Mouse (Mus musculus): ENCODE data around the gene Epha10. TPM values are rescaled to one million over a fixed set of nuclear protein-coding genes. Genes with fewer than 3 reads are reported as not detected.

Gene Epha10
- polyA plus RNA-seq, 1 experiment from 2014 or later: not detected

DNA sequence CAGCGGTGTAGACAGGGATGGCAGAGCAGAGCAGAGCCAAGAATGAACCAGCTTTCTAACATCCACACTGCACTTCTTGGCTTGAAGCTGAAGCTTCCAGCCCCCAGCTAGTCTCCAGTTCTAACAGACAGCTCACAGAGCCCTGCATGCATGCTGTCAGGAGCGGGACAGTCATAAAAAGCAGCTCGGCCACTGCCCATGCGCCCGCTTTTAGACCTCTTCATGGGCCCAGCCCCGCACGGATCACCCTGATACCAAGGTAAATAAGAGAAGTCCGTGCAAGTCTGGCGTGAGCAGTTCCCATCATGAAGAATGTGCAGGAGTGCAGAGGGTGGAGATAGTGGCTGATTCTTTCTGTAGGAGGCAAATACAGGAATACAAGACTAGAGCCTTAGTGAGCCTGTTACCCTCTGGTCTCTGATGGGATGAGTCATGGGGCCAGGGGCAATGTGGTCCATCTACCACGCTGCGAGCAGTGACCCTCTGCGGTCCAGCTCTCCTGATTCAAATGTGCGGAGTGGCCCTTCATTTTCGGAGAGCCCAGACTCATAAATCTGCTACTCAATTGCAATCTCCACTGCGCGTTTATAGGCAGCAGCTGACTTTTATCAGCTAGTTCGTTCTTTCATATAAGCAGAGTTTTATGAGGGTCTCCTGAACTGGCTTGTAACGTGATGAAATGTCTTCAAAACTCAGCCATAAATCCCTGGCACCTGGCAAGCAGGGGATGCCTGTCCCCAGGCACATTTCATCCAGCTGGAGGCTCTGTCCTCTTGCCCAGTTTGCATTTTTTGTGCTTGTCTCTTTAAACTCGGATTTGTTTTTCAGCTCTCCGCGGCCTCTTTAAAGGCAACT is 69.7 kb downstream of the Epha10 start:
- Histone ChIP-seq H3K9me3 (replicated peaks) (no peaks in the 10 kb centered on the region), H3K4me3 (replicated peaks) (no peak overlapping the region), H3K27ac (no peak overlapping the region), H3K27me3 (0 out of 2 replicates have a peak, but pooled peaks cover 3% of the 10 kb centered on the region), H3K4me2 (no peak overlapping the region), H3K9ac (no peak overlapping the region), H3K4me1 (replicated peaks) (no peaks in the 10 kb centered on the region), H3K36me3 (no peaks in the 10 kb centered on the region)
- DNase-seq: no peak
- WGBS (ENCODE audit: insufficient replicate concordance): 74% methylated on average over 21 of the region's 21 CpGs
- no peak for ATAC-seq (ENCODE audit: low read depth)

DNA sequence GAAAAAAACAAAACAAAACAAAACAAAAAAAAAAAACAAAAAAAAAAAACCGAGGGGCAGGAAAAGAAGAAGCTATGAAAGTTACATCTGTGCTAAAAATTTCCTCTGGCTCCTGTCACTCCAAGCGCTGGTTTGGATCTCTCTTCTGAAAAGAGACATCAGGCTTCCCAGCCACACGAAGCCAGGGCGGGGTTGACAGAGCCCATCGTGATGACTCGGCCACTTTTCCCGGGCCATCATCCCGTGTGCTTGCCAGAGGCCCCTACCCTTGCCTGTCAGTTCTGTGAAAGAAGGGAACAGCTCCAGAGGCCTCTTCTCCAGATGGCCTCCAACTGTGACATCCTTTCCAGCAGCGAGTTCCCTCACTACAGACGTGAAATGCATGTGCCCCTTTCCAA is 70.3 kb downstream of the Epha10 start:
- H3K4me2 ChIP-seq: no peak overlapping the region
- no peak for DNase-seq
- no peak overlapping the region for H3K27ac ChIP-seq
- no peak overlapping the region for H3K4me3 ChIP-seq (replicated peaks)
- no peak for ATAC-seq (ENCODE audit: low read depth)
- 28% methylated on average over 10 of the region's 10 CpGs for WGBS (ENCODE audit: insufficient replicate concordance)
- no peak overlapping the region for H3K9ac ChIP-seq
- H3K9me3 ChIP-seq (replicated peaks): no peaks in the 10 kb centered on the region
- H3K4me1 ChIP-seq (replicated peaks): no peaks in the 10 kb centered on the region
- H3K36me3 ChIP-seq: no peaks in the 10 kb centered on the region
- 0 out of 2 replicates have a peak, but pooled peaks cover 3% of the 10 kb centered on the region for H3K27me3 ChIP-seq

GRCm38 (mm10) chr4:124953546-124953945 is 72.8 kb downstream of the Epha10 start:
- ATAC-seq (ENCODE audit: low read depth): no peak
- H3K4me1 ChIP-seq (replicated peaks): no peaks in the 10 kb centered on the region
- H3K36me3 ChIP-seq: no peaks in the 10 kb centered on the region
- H3K4me2 ChIP-seq: no peak overlapping the region
- 36% methylated on average over 4 of the region's 4 CpGs for WGBS (ENCODE audit: insufficient replicate concordance)
- 0 out of 2 replicates have a peak, but pooled peaks cover 3% of the 10 kb centered on the region for H3K27me3 ChIP-seq
- no peak overlapping the region for H3K4me3 ChIP-seq (replicated peaks)
- no peaks in the 10 kb centered on the region for H3K9me3 ChIP-seq (replicated peaks)
- no peak overlapping the region for H3K9ac ChIP-seq
- no peak for DNase-seq
- H3K27ac ChIP-seq: no peak overlapping the region

- no peak overlapping the region for H3K4me3 ChIP-seq (replicated peaks)
- no peak overlapping the region for H3K9ac ChIP-seq
- H3K4me1 ChIP-seq (replicated peaks): no peaks in the 10 kb centered on the region
- H3K27me3 ChIP-seq: 0 out of 2 replicates have a peak, but pooled peaks cover 3% of the 10 kb centered on the region
- no peak overlapping the region for H3K27ac ChIP-seq
- H3K36me3 ChIP-seq: no peaks in the 10 kb centered on the region
- H3K9me3 ChIP-seq (replicated peaks): no peaks in the 10 kb centered on the region
- DNase-seq: no peak
- ATAC-seq (ENCODE audit: low read depth): no peak
- no peak overlapping the region for H3K4me2 ChIP-seq
- WGBS (ENCODE audit: insufficient replicate concordance): 54% methylated on average over 2 of the region's 2 CpGs
Measured at GRCm38 (mm10) chr4:124957284-124957683, 76.6 kb downstream of the Epha10 start.

GRCm38 (mm10) chr4:124959062-124959461 is 78.4 kb downstream of the Epha10 start:
- no peaks in the 10 kb centered on the region for H3K36me3 ChIP-seq
- no peaks in the 10 kb centered on the region for H3K27me3 ChIP-seq
- DNase-seq: no peak
- H3K9ac ChIP-seq: no peak overlapping the region
- H3K27ac ChIP-seq: no peak overlapping the region
- H3K9me3 ChIP-seq (replicated peaks): no peaks in the 10 kb centered on the region
- no peak overlapping the region for H3K4me2 ChIP-seq
- 53% methylated on average over 11 of the region's 11 CpGs for WGBS (ENCODE audit: insufficient replicate concordance)
- ATAC-seq (ENCODE audit: low read depth): no peak
- H3K4me1 ChIP-seq (replicated peaks): no peaks in the 10 kb centered on the region
- H3K4me3 ChIP-seq (replicated peaks): no peak overlapping the region

- Histone ChIP-seq H3K4me3 (replicated peaks) (no peak overlapping the region), H3K4me1 (replicated peaks) (no peaks in the 10 kb centered on the region; the same call in 1 of the 2 replicates), H3K36me3 (no peaks in the 10 kb centered on the region), H3K27me3 (no peaks in the 10 kb centered on the region), H3K9ac (no peak overlapping the region), H3K4me2 (no peak overlapping the region), H3K27ac (no peak overlapping the region), H3K9me3 (replicated peaks) (no peaks in the 10 kb centered on the region)
- ATAC-seq (ENCODE audit: low read depth) (no peak), DNase-seq (no peak)
- 59% methylated on average over 11 of the region's 11 CpGs for WGBS (ENCODE audit: insufficient replicate concordance)
Measured at GRCm38 (mm10) chr4:124960940-124961339, 80.2 kb downstream of the Epha10 start.

DNA sequence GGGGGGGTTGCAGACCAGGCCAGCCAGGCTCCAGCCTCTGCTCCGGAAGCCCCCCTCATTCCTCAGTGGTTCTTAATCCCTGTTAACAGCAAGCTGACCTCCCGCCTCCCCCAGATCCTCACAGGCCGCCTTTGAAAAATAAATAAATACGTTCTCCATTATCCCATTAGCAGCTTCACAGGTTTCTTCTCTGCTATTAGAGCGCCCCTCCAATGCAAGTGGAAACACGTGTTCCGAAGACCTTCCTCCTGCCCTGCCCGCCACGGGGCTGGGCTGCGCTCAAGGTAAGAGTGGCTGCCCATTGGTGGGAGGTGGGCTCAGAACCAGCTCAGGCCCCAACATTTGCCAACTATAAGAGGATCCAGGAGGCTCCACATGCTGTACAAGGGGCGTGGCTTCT is 81.9 kb downstream of the Epha10 start:
- Histone ChIP-seq H3K36me3 (no peaks in the 10 kb centered on the region), H3K4me1 (replicated peaks) (no peaks in the 10 kb centered on the region; the same call in 1 of the 2 replicates), H3K9ac (no peak overlapping the region), H3K4me3 (replicated peaks) (no peak overlapping the region), H3K27me3 (no peaks in the 10 kb centered on the region), H3K4me2 (no peak overlapping the region), H3K9me3 (replicated peaks) (no peaks in the 10 kb centered on the region), H3K27ac (no peak overlapping the region)
- WGBS (ENCODE audit: insufficient replicate concordance): 38% methylated on average over 11 of the region's 11 CpGs
- DNase-seq: no peak
- ATAC-seq (ENCODE audit: low read depth): no peak

GRCm38 (mm10) chr4:124964912-124965599 is 84.4 kb downstream of the Epha10 start:
- no peak for ATAC-seq (ENCODE audit: low read depth)
- no peak overlapping the region for H3K4me2 ChIP-seq
- no peak for DNase-seq

More at GRCm38 (mm10) chr4:124964912-124965599, 84.4 kb downstream of the Epha10 start:
- WGBS (ENCODE audit: insufficient replicate concordance): 32% methylated on average over 8 of the region's 8 CpGs
- no peak overlapping the region for H3K27ac ChIP-seq
- no peaks in the 10 kb centered on the region; the same call in 1 of the 2 replicates for H3K4me1 ChIP-seq (replicated peaks)
- H3K9ac ChIP-seq: no peak overlapping the region
- no peaks in the 10 kb centered on the region for H3K36me3 ChIP-seq
- H3K27me3 ChIP-seq: no peaks in the 10 kb centered on the region
- H3K9me3 ChIP-seq (replicated peaks): no peaks in the 10 kb centered on the region
- H3K4me3 ChIP-seq (replicated peaks): no peak overlapping the region

Other genes with a start within 250 kb of the Epha10 start
- not detected in 2 replicates for gene Pou3f1, start 224.1 kb upstream of the Epha10 start, polyA plus RNA-seq (2015; fragmentation: Nextera tagmentation; extraction: Ambion mirVana)
- gene Utp11, start 187.3 kb upstream of the Epha10 start, polyA plus RNA-seq (2015; fragmentation: Nextera tagmentation; extraction: Ambion mirVana): 37.5 and 48.1 TPM in 2 replicates
- 3.1 and 3.6 TPM in 2 replicates for gene Fhl3, start 180.2 kb upstream of the Epha10 start, polyA plus RNA-seq (2015; fragmentation: Nextera tagmentation; extraction: Ambion mirVana)
- 91.3 and 101 TPM in 2 replicates for gene Sf3a3, start 166.1 kb upstream of the Epha10 start, polyA plus RNA-seq (2015; fragmentation: Nextera tagmentation; extraction: Ambion mirVana)
- 43.2 and 49.7 TPM in 2 replicates for gene Inpp5b, start 139.0 kb upstream of the Epha10 start, polyA plus RNA-seq (2015; fragmentation: Nextera tagmentation; extraction: Ambion mirVana)
- 14.4 and 15.5 TPM in 2 replicates for gene Mtf1, start 78.8 kb upstream of the Epha10 start, polyA plus RNA-seq (2015; fragmentation: Nextera tagmentation; extraction: Ambion mirVana)
- gene Yrdc, start 30.2 kb upstream of the Epha10 start, polyA plus RNA-seq (2015; fragmentation: Nextera tagmentation; extraction: Ambion mirVana): 20.0 and 23.2 TPM in 2 replicates
- gene 1110065P20Rik, start 29.7 kb upstream of the Epha10 start, polyA plus RNA-seq (2015; fragmentation: Nextera tagmentation; extraction: Ambion mirVana): 12.1 and 15.3 TPM in 2 replicates
- gene Maneal, start 18.7 kb upstream of the Epha10 start, polyA plus RNA-seq (2015; fragmentation: Nextera tagmentation; extraction: Ambion mirVana): 0.03 and 0.05 TPM in 2 replicates
- gene 9930104L06Rik, start 56.1 kb downstream of the Epha10 start, polyA plus RNA-seq (2015; fragmentation: Nextera tagmentation; extraction: Ambion mirVana): 6.6 and 7.6 TPM in 2 replicates
- gene Cdca8, start 58.4 kb downstream of the Epha10 start, polyA plus RNA-seq (2015; fragmentation: Nextera tagmentation; extraction: Ambion mirVana): 142 and 161 TPM in 2 replicates
- gene Rspo1, start 105.5 kb downstream of the Epha10 start, polyA plus RNA-seq (2015; fragmentation: Nextera tagmentation; extraction: Ambion mirVana): 0.51 and 0.70 TPM in 2 replicates
- gene Gnl2, start 135.7 kb downstream of the Epha10 start, polyA plus RNA-seq (2015; fragmentation: Nextera tagmentation; extraction: Ambion mirVana): 48.8 and 57.2 TPM in 2 replicates
- gene Dnali1, start 184.8 kb downstream of the Epha10 start, polyA plus RNA-seq (2015; fragmentation: Nextera tagmentation; extraction: Ambion mirVana): not detected in 2 replicates
- gene Snip1, start 185.8 kb downstream of the Epha10 start, polyA plus RNA-seq (2015; fragmentation: Nextera tagmentation; extraction: Ambion mirVana): 16.1 and 19.6 TPM in 2 replicates
- 25.9 and 32.0 TPM in 2 replicates for gene Meaf6, start 204.2 kb downstream of the Epha10 start, polyA plus RNA-seq (2015; fragmentation: Nextera tagmentation; extraction: Ambion mirVana)
- gene Zc3h12a, start 246.9 kb downstream of the Epha10 start, polyA plus RNA-seq (2015; fragmentation: Nextera tagmentation; extraction: Ambion mirVana): 0.36 and 0.39 TPM in 2 replicates